ENCODE assay signal across 8 mouse cellular contexts in the genomic region with DNA sequence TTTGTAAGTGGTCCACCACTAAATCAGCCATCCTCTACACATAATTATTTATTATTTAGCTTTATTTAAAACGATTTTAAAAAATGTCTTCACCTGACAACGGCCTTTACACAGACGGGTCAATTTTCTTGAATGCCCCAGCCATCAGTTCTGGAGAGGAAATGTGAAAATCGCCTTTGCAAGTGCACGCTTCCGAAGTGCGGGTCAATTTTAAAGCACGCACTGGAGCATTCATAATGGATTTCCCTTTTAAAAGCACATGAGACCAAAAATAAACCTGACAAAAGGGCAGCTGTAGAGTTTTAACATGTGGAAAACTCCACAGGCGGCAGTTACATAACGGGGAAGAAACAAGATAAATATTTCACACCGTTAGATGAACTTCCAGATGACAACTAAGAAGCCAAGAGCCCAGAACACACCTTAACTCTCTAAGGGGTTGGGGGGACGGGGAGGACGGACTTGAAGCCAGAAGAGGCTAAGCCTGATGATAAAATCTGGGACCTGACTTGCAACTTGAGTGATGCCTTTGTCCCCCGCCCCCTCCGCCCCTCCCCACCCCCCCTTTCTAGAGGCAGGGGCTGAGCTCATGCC. TPM values are rescaled to one million over a fixed set of nuclear protein-coding genes. Genes with fewer than 3 reads are reported as not detected.
DNase-seq lines count a peak whose midpoint lies in the region; ATAC-seq and TF ChIP-seq lines count a peak whose summit lies in the region.

No protein-coding gene starts in this region.

- no peaks in the 10 kb centered on the region for H3K27me3 ChIP-seq in forebrain, embryonic 11.5 days (ENCODE audit: control insufficient read depth, insufficient read depth, low read length)
- no peaks in the 10 kb centered on the region for H3K27me3 ChIP-seq in neural tube, embryonic 13.5 days

- peak overlapping the region; percentile 92 for H3K9ac ChIP-seq in forebrain, embryonic 11.5 days (ENCODE audit: low read length)
- H3K9ac ChIP-seq in neural tube, embryonic 13.5 days = peak overlapping the region; percentile 80

- H3K9me3 ChIP-seq in forebrain, embryonic 11.5 days (ENCODE audit: control insufficient read depth, low read length) = no peaks in the 10 kb centered on the region
- no peaks in the 10 kb centered on the region for H3K9me3 ChIP-seq in neural tube, embryonic 13.5 days

- peak overlapping the region; percentile 71 for H3K4me2 ChIP-seq in forebrain, embryonic 11.5 days (ENCODE audit: low read depth, low read length, severe bottlenecking)
- peak overlapping the region; percentile 98 for H3K4me2 ChIP-seq in neural tube, embryonic 13.5 days

- H3K4me3 ChIP-seq in layer of hippocampus, adult 2 months = peak overlapping the region; percentile 64
- peak overlapping the region; percentile 68 for H3K4me3 ChIP-seq in forebrain, embryonic 11.5 days (ENCODE audit: low read depth, low read length)
- H3K4me3 ChIP-seq in neural tube, embryonic 13.5 days = peak overlapping the region; percentile 77

- ATAC-seq in forebrain, embryonic 11.5 days (replicated peaks; ENCODE audit: low FRiP score) = peak; percentile 56
- ATAC-seq in neural tube, embryonic 13.5 days (ENCODE audit: low read depth) = peak; percentile 20

- WGBS in forebrain, embryonic 11.5 days = under 1% methylated on average over 14 of the region's 15 CpGs
- 1% methylated on average over 15 of the region's 15 CpGs for WGBS in neural tube, embryonic 13.5 days

- no peak for TF ChIP-seq CTCF in layer of hippocampus, adult 2 months (conservative IDR thresholded peaks at IDR 0.05)

- no peaks in the 10 kb centered on the region for H3K36me3 ChIP-seq in forebrain, embryonic 11.5 days (ENCODE audit: control insufficient read depth, insufficient read depth, low read length)
- 0 out of 2 replicates have a peak, but pooled peaks cover 2% of the 10 kb centered on the region for H3K36me3 ChIP-seq in neural tube, embryonic 13.5 days

- no peak for DNase-seq in layer of hippocampus, adult 2 months (ENCODE audit: low spot score in 2 of 2)
- no peak for DNase-seq in layer of hippocampus, adult 8-10 months (ENCODE audit: low spot score in 2 of 2)
- DNase-seq in forebrain, embryonic 11.5 days (ENCODE audit: low spot score) = peak; percentile 77
- peak; percentile 3 to 5 for DNase-seq in kidney, postnatal 36 days
- DNase-seq in layer of hippocampus, adult 9-10 months (ENCODE audit: low spot score) = no peak
- no peak for DNase-seq in adrenal gland, postnatal 36 days
- no peak for DNase-seq in thymus, postnatal 36 days

- H3K4me1 ChIP-seq in forebrain, embryonic 11.5 days (replicated peaks; ENCODE audit: control insufficient read depth, insufficient read depth, low read length) = peaks cover 2% of the 10 kb centered on the region; the same call in 1 of the 2 replicates
- H3K4me1 ChIP-seq in neural tube, embryonic 13.5 days (replicated peaks) = peaks cover 34% of the 10 kb centered on the region

- H3K27ac ChIP-seq in layer of hippocampus, adult 2 months = peak overlapping the region; percentile 90; the same call in 1 of the 2 replicates
- H3K27ac ChIP-seq in forebrain, embryonic 11.5 days (ENCODE audit: low read depth, low read length) = peak overlapping the region; percentile 98
- peak overlapping the region; percentile 93 for H3K27ac ChIP-seq in neural tube, embryonic 13.5 days (replicated peaks)

RNA-seq across cellular contexts. Expression of a gene that starts 0.6 kb away (rescaled TPM):
- 10 to 100 TPM; 18.9 to 22.6 TPM for total RNA-seq in layer of hippocampus, adult 2 months (2021)
- total RNA-seq in layer of hippocampus, adult 8-10 months (2022) = 10 to 100 TPM; 21.5 to 24.9 (median 24.1) TPM
- 51.5 and 54.0 TPM in 2 replicates for polyA plus RNA-seq in forebrain, embryonic 11.5 days (2014; fragmentation: Nextera tagmentation; extraction: Ambion mirVana)
- polyA plus RNA-seq in neural tube, embryonic 13.5 days (2015; fragmentation: Nextera tagmentation; extraction: Ambion mirVana) = 24.5 and 26.9 TPM in 2 replicates
- 10 to 100 TPM in 1 of 2 experiments, 1 to 10 TPM in 1; 9.0 to 12.6 TPM for total RNA-seq in adrenal gland, postnatal 36 days (2021)

RNA-seq across cellular contexts. Expression of a gene that starts 37.8 kb away (rescaled TPM):
- total RNA-seq in layer of hippocampus, adult 2 months (2021) = 10 to 100 TPM; 19.7 to 27.6 TPM
- total RNA-seq in layer of hippocampus, adult 8-10 months (2022) = 10 to 100 TPM; 20.1 to 24.1 (median 20.9) TPM
- polyA plus RNA-seq in forebrain, embryonic 11.5 days (2014; fragmentation: Nextera tagmentation; extraction: Ambion mirVana) = 52.2 and 54.2 TPM in 2 replicates
- polyA plus RNA-seq in neural tube, embryonic 13.5 days (2015; fragmentation: Nextera tagmentation; extraction: Ambion mirVana) = 43.5 and 43.6 TPM in 2 replicates
- total RNA-seq in adrenal gland, postnatal 36 days (2021) = 10 to 100 TPM; 42.7 to 43.0 TPM

Comparison
In these comparisons a context has a peak if more than half of its experiments do, and no peak if none do; other contexts are left out.
1. DNase-seq: peak in forebrain, embryonic 11.5 days (single experiment) and kidney, postnatal 36 days (2 of 2); none in layer of hippocampus, adult 2 months (0 of 2), layer of hippocampus, adult 8-10 months (0 of 2), layer of hippocampus, adult 9-10 months (single experiment), adrenal gland, postnatal 36 days (0 of 2) and thymus, postnatal 36 days (0 of 2).
2. Peak in every context shown above with its lines, with median percentiles within 50 percentile points of each other: H3K27ac ChIP-seq and H3K4me3 ChIP-seq.